Mouse (Mus musculus) olfactory bulb, adult 2 months (tissue): ENCODE data around the gene Sec61b.

Experiments used
- CTCF ChIP-seq: fragments of 200-500 bp; IDR thresholded peaks from 2 replicates; pipeline ENCODE4 v1.5.1; 2012; ENCODE audit warnings: low read depth, mild to moderate bottlenecking, low read length, moderate library complexity; ENCODE audit not compliant: insufficient read depth
- POLR2A ChIP-seq: fragments of 200-500 bp; IDR thresholded peaks from 2 replicates; pipeline ENCODE4 v1.6.1; 2012; ENCODE audit warnings: mild to moderate bottlenecking, low read depth, low read length, moderate library complexity; ENCODE audit not compliant: insufficient read depth

DNA sequence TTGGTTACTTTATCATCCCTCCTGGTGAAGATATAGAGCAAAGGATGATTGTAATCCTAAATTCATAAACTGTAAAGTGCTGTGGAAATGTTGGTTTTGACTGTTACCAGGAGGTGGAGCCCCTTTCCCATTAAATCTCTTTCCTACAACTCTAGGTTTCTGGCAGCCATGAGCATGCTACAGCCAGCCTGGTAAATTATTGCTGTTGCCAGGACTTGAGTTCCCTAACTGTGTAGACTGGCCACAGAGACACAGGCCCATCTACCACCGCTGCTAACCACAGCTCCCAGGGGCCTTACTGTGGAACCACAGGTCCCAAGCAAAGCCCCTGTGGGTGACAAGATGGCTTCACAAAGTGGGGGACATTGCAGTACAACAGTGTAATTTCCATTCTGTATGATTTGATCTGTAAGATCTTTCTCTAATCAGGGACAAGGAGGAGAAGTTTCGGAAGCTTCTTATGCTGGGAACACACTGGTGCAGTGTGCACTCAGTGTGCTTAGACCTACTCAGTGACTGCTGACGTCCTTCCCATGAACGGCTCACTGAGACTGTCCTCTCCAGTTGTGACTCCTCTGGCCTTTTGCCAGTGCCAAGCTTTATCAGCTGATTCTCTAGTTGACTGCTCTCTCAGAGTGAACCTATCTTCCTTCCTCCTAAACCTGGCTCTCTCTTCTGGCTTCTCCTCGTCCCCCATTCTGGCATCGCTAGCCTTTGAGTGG lies 47.6 kb downstream of the Sec61b start:
- TF ChIP-seq POLR2A (no peak), CTCF (no peak)
